Mouse (Mus musculus) hindbrain, embryonic 14.5 days (tissue): ENCODE measurements at regions not wholly inside any gene's neighbourhood (a gene's known extent, or its start where the extent isn't known, plus 50 kb on each side); places are given as distances from the start of the nearest gene placed in this dataset.
"Not testable (repeated sequence)": the region's sequence is repeated elsewhere in the genome, so short reads cannot be mapped to it uniquely, and the experiment has no call there.

Source experiments
- ATAC-seq: fragments of 200-750 bp; cut with Nextera tagmentation; 2 replicates; pipeline ENCODE4 v1.8.0; 2017; ENCODE audit warnings: moderate number of reproducible peaks, mild to moderate bottlenecking, moderate TSS enrichment, moderate library complexity; ENCODE audit not compliant: low FRiP score
- DNase-seq: peaks from one replicate; pipeline ENCODE4 v3.0.0-alpha.2; 2015; ENCODE audit warnings: low spot score
- H3K27ac ChIP-seq: fragments of 300-500 bp; sonication (generic); 2 replicates; pipeline ENCODE4 v1.5.1; 2014; ENCODE audit warnings: mild to moderate bottlenecking, moderate library complexity
- H3K27me3 ChIP-seq: fragments of 300-500 bp; sonication (generic); 2 replicates; pipeline ENCODE4 v1.6.1; 2014; ENCODE audit warnings: mild to moderate bottlenecking, low read length, mixed read lengths; ENCODE audit not compliant: control insufficient read depth, insufficient read depth
- H3K36me3 ChIP-seq: fragments of 300-500 bp; sonication (generic); replicated peaks from 2 replicates; pipeline ENCODE4 v1.6.1; 2014; ENCODE audit not compliant: control insufficient read depth, insufficient read depth
- H3K4me1 ChIP-seq: fragments of 300-500 bp; sonication (generic); replicated peaks from 2 replicates; pipeline ENCODE4 v1.6.1; 2014; ENCODE audit warnings: antibody characterized with exemption, low read length, mixed read lengths; ENCODE audit not compliant: control insufficient read depth, insufficient read depth
- H3K4me2 ChIP-seq: fragments of 300-500 bp; sonication (generic); replicated peaks from 2 replicates; pipeline ENCODE4 v1.6.1; 2014; ENCODE audit warnings: mild to moderate bottlenecking, moderate library complexity
- H3K4me3 ChIP-seq: fragments of 300-500 bp; sonication (generic); replicated peaks from 2 replicates; pipeline ENCODE4 v1.5.1; 2014; ENCODE audit warnings: mild to moderate bottlenecking, low read length
- H3K9ac ChIP-seq: fragments of 300-500 bp; sonication (generic); 2 replicates; pipeline ENCODE4 v1.6.1; 2014
- H3K9me3 ChIP-seq: fragments of 300-500 bp; sonication (generic); 2 replicates; pipeline ENCODE4 v1.6.1; 2016; ENCODE audit warnings: low read length; ENCODE audit not compliant: control insufficient read depth
- whole genome bisulfite sequencing: fragments of 180-500 bp; shearing (Covaris S2); extraction: QIAGEN DNeasy Blood & Tissue Kit; methylation state at CpG from one replicate; pipeline ENCODE4 v1.1.7; 2014; 5-methylcytosine and 5-hydroxymethylcytosine counted together

GRCm38 (mm10) chr16:51048650-51049049 is 457.7 kb upstream of the Ccdc54 start:
- H3K27me3 ChIP-seq = no peaks in the 10 kb centered on the region
- H3K4me3 ChIP-seq = no peak overlapping the region
- no peak overlapping the region for H3K4me2 ChIP-seq
- H3K4me1 ChIP-seq = no peaks in the 10 kb centered on the region
- DNase-seq (no peak), ATAC-seq (no peak)
- H3K9me3 ChIP-seq = no peaks in the 10 kb centered on the region
- 73% methylated on average over 2 of the region's 2 CpGs for WGBS
- H3K9ac ChIP-seq = no peak overlapping the region
- H3K27ac ChIP-seq = no peak overlapping the region
- no peaks in the 10 kb centered on the region for H3K36me3 ChIP-seq

DNA sequence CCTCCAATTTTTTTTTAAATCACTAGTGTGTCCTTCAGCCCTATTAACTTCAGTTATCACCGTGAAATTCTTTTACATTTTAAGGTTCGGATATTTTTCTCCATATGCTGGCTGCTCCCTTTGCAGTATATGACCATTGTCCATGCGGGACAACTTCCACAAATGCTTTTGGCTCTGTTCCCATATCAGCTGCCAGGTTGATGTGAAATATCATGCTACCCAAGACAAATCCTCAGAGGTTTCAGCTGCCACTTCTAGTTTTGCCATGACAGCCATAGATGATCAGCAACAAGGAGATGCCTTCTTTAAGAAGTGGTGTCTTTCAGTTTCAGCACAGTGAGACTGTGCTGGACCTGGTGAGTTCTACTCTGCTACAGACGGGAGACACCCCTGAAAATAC is 457.2 kb upstream of the Ccdc54 start:
- Histone ChIP-seq H3K9me3 (no peaks in the 10 kb centered on the region), H3K36me3 (no peaks in the 10 kb centered on the region), H3K9ac (no peak overlapping the region), H3K4me1 (no peaks in the 10 kb centered on the region), H3K27me3 (no peaks in the 10 kb centered on the region), H3K4me3 (no peak overlapping the region), H3K4me2 (no peak overlapping the region), H3K27ac (no peak overlapping the region)
- 75% methylated on average over 4 of the region's 4 CpGs for WGBS
- DNase-seq = no peak
- no peak for ATAC-seq

DNA sequence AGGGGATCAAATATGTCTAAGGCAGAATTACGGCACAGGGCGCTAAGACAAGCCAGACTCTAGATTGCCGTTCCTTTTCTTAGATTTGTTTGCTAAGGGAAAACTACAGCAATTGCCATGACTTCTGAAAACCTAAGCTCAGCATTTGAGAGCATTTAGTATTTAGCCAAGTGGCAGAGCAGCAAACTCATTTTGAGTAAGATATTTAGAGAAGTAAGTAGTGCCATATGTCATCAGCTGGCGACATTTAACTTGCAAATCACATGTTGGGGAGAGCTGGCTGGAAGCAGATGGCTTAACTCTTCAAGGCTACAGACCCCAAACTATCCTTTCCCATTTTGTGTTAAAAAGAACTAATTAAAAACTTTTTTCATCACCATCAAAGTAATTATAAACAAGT is 450.4 kb upstream of the Ccdc54 start:
- H3K4me2 ChIP-seq = no peak overlapping the region

DNA sequence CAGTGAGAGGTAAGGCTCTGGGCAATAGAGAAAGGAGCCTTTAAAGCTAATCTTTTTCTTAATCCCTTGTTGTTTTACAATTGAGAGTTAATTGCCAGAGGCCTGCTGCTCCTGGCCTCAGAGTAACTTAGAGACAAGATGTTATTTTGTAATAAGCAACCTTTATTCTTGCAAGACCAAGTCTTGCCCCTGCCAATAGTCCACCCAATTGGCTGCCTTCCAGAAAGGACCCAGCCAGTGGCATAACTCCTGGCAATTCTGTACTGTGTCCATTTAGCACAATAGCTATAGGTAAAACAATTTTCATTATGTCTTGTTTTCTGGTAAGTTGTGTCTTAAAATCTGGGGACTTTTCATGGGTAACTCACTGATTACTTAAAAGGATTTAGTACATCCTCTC is 411.9 kb upstream of the Ccdc54 start:
- Histone ChIP-seq H3K27ac (no peak overlapping the region), H3K9ac (no peak overlapping the region), H3K4me3 (no peak overlapping the region), H3K27me3 (no peaks in the 10 kb centered on the region), H3K4me1 (no peaks in the 10 kb centered on the region), H3K4me2 (no peak overlapping the region), H3K9me3 (no peaks in the 10 kb centered on the region), H3K36me3 (no peaks in the 10 kb centered on the region)
- no peak for DNase-seq
- no peak for ATAC-seq

More for the DNA sequence above, 450.4 kb upstream of the Ccdc54 start:
- no peak overlapping the region for H3K9ac ChIP-seq
- no peaks in the 10 kb centered on the region for H3K4me1 ChIP-seq
- no peaks in the 10 kb centered on the region for H3K27me3 ChIP-seq
- WGBS = 88% methylated on average over 4 of the region's 4 CpGs
- H3K27ac ChIP-seq = no peak overlapping the region
- no peaks in the 10 kb centered on the region for H3K36me3 ChIP-seq
- ATAC-seq (no peak), DNase-seq (no peak)
- no peaks in the 10 kb centered on the region for H3K9me3 ChIP-seq
- no peak overlapping the region for H3K4me3 ChIP-seq

DNA sequence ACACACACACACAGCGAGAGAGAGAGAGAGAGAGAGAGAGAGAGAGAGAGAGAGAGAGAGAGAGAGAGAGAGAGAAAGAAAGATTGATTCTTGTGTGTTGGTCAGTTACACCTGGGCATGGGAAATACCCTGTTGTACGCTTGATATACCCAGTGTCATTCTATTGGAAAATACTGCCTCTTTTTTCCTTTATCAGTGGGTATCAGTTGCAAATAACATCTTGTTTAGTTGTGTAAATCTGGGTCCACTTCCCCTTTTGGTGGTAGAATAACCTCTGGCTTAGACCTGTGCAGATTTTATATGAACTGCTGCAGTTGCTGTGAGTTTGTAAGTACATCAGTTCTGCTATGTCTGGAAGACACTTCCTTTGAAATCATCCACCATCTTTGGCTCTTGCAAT is 373.4 kb upstream of the Ccdc54 start:
- Histone ChIP-seq H3K4me3 (no peak overlapping the region), H3K9me3 (no peaks in the 10 kb centered on the region), H3K27me3 (no peaks in the 10 kb centered on the region), H3K36me3 (no peaks in the 10 kb centered on the region), H3K9ac (no peak overlapping the region), H3K27ac (no peak overlapping the region), H3K4me2 (no peak overlapping the region), H3K4me1 (no peaks in the 10 kb centered on the region)
- WGBS = 92% methylated on average over 1 of the region's 2 CpGs
- ATAC-seq (no peak), DNase-seq (no peak)

GRCm38 (mm10) chr16:50944091-50944490 is 353.1 kb upstream of the Ccdc54 start:
- DNase-seq (no peak), ATAC-seq (no peak)
- Histone ChIP-seq H3K4me1 (no peaks in the 10 kb centered on the region), H3K4me2 (no peak overlapping the region), H3K9me3 (no peaks in the 10 kb centered on the region), H3K4me3 (no peak overlapping the region), H3K9ac (no peak overlapping the region), H3K27me3 (no peaks in the 10 kb centered on the region), H3K27ac (no peak overlapping the region), H3K36me3 (no peaks in the 10 kb centered on the region)
- 79% methylated on average over 4 of the region's 4 CpGs for WGBS

GRCm38 (mm10) chr16:50943581-50943980 is 352.6 kb upstream of the Ccdc54 start:
- H3K36me3 ChIP-seq, ATAC-seq, H3K9me3 ChIP-seq, H3K4me1 ChIP-seq, H3K27me3 ChIP-seq, DNase-seq, H3K4me3 ChIP-seq, H3K9ac ChIP-seq, H3K4me2 ChIP-seq, H3K27ac ChIP-seq: not testable (repeated sequence)
- WGBS = 93% methylated on average over 6 of the region's 6 CpGs

- H3K9ac ChIP-seq = no peak overlapping the region
- no peaks in the 10 kb centered on the region for H3K27me3 ChIP-seq
- no peaks in the 10 kb centered on the region for H3K4me1 ChIP-seq
- H3K4me3 ChIP-seq = no peak overlapping the region
- no peaks in the 10 kb centered on the region for H3K9me3 ChIP-seq
- H3K4me2 ChIP-seq = no peak overlapping the region
- no peak overlapping the region for H3K27ac ChIP-seq
- no peak for DNase-seq
- no peaks in the 10 kb centered on the region for H3K36me3 ChIP-seq
- ATAC-seq = no peak
Measured at GRCm38 (mm10) chr16:50942291-50942690, 351.3 kb upstream of the Ccdc54 start.

DNA sequence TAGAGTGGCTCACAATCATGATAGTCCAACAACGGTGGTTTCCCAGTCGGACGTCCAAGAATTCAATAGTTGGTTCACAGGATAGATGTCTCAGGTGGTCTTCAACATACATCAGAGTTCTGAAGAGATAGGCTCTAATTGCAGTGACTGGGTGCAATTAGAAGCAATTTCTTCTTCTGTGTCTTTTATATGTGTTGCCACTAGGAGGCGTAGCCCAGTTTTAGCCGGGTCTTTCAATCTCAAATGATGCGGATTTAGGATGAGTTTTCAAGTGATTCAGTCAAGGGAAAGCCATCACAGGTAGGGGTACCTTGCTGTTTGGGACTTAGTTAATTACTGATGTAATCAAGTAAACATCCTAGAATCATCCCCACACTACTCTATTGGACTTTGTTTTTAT is 348.4 kb upstream of the Ccdc54 start:
- H3K9me3 ChIP-seq = no peaks in the 10 kb centered on the region
- 35% methylated on average over 6 of the region's 6 CpGs for WGBS
- no peaks in the 10 kb centered on the region for H3K36me3 ChIP-seq
- H3K9ac ChIP-seq = no peak overlapping the region
- no peaks in the 10 kb centered on the region for H3K27me3 ChIP-seq
- DNase-seq (no peak), ATAC-seq (no peak)
- no peaks in the 10 kb centered on the region for H3K4me1 ChIP-seq
- H3K27ac ChIP-seq = no peak overlapping the region
- no peak overlapping the region for H3K4me3 ChIP-seq
- H3K4me2 ChIP-seq = no peak overlapping the region

DNA sequence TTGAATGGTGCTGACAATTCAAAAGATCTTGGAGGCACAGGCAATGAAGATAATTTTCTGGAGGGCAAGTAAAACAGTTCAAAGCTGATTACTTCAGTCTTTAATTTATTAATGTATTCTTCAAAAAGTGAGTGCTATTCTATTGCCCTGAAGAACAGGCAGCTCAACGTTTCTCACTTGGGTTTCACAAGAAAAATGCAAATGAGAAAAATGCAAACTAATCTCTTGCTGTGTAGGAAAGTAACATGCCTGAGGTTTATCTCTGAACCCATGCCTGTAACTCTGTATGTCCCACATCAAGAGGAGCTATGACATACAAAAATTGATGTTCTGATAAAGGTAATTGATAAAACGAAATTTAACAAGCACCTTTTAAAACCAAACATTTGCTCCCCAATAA is 316.8 kb upstream of the Ccdc54 start:
- no peak for ATAC-seq
- H3K9me3 ChIP-seq = no peaks in the 10 kb centered on the region
- no peak for DNase-seq
- H3K4me2 ChIP-seq = no peak overlapping the region
- 42% methylated on average over 2 of the region's 2 CpGs for WGBS
- no peak overlapping the region for H3K27ac ChIP-seq
- no peaks in the 10 kb centered on the region for H3K27me3 ChIP-seq
- H3K36me3 ChIP-seq = no peaks in the 10 kb centered on the region
- H3K9ac ChIP-seq = no peak overlapping the region
- H3K4me3 ChIP-seq = no peak overlapping the region
- no peaks in the 10 kb centered on the region for H3K4me1 ChIP-seq
